Mouse (Mus musculus) adrenal gland, adult 2 months (tissue): ENCODE measurements around the gene Gm3033. TPM values are rescaled to one million over a fixed set of nuclear protein-coding genes. Genes with fewer than 3 reads are reported as not detected.
"Not testable (repeated sequence)": the region's sequence is repeated elsewhere in the genome, so short reads cannot be mapped to it uniquely, and the experiment has no call there.

Experiments
- DNase-seq: peaks from one replicate; pipeline ENCODE4 v3.0.0; 2021
- long read RNA-seq: library from polyadenylated mRNA; stranded (forward); transcript quantifications from one replicate; pipeline ENCODE4 v2.0.0, GENCODE M21; 2021
- polyA plus RNA-seq: library from polyadenylated mRNA; depleted of rRNA; stranded (reverse); fragments of >200 nt; gene quantifications from 2 replicates; pipeline ENCODE4 v1.2.3, GENCODE M21; 2012; rRNA removed
- total RNA-seq, 2 experiments: library from RNA; stranded (reverse); gene quantifications; 2 replicates each; pipeline ENCODE4 v1.2.3; 2021

Gm3033 gene
- total RNA-seq (under 1 TPM in 1 of 2 experiments, not detected in 1; 0.23 TPM), polyA plus RNA-seq (not detected in 2 replicates)
- long read RNA-seq: 0 reads

GRCm38 (mm10) chr14:3845945-3846344, at the start of gene Gm3033:
TSS of gene Gm3033 (plus strand) at chr14:3846245.
- not testable (repeated sequence) for DNase-seq

- not testable (repeated sequence) for DNase-seq
Observed at GRCm38 (mm10) chr14:3809774-3810173, 36.3 kb upstream of the Gm3033 start, which contains the start of gene Gm3002. TSS of gene Gm3002 (plus strand) at chr14:3810074.

DNA sequence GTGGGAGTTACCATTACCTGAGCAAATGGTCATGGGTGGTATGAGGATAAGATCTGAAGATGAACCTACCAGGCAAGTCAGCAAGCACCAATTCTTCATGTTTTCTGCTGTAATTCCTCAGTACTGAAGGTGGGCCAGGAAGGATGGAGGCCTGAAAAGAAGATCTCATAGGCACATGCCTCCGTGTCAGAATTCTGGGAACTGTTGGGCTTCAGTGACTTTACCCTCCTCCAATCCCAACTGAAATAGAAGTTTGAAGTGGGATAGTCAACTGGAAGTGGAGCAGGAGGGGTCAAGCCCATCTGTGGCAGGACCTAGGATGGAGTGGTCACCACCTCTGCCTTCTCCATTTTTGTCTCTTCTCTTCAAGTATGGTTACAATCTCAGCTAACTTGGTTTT, 37.8 kb downstream of the Gm3033 start, which contains the start of gene Gm2916:
Gm2916 (plus strand) TSS at position 301 of the 400 bp plus-strand sequence.
- not testable (repeated sequence) for DNase-seq

Other genes starting within 250 kb of the Gm3033 start
- not detected for gene Gm3012, start 211.7 kb upstream of the Gm3033 start, total RNA-seq
- gene Gm3012, start 211.7 kb upstream of the Gm3033 start, polyA plus RNA-seq: not detected in 2 replicates
- gene Gm3020, start 194.2 kb upstream of the Gm3033 start, total RNA-seq: not detected
- not detected in 2 replicates for gene Gm3020, start 194.2 kb upstream of the Gm3033 start, polyA plus RNA-seq
- not detected for gene Gm3043, start 157.5 kb upstream of the Gm3033 start, total RNA-seq
- not detected in 2 replicates for gene Gm3043, start 157.5 kb upstream of the Gm3033 start, polyA plus RNA-seq
- under 1 TPM in 1 of 2 experiments, not detected in 1; 0.14 TPM for gene Gm3002, start 36.2 kb upstream of the Gm3033 start, total RNA-seq
- not detected in 2 replicates for gene Gm3002, start 36.2 kb upstream of the Gm3033 start, polyA plus RNA-seq
- gene Gm2916, start 37.9 kb downstream of the Gm3033 start, total RNA-seq: not detected
- not detected in 2 replicates for gene Gm2916, start 37.9 kb downstream of the Gm3033 start, polyA plus RNA-seq
- gene Gm3029, start 85.5 kb downstream of the Gm3033 start, total RNA-seq: not detected
- not detected in 2 replicates for gene Gm3029, start 85.5 kb downstream of the Gm3033 start, polyA plus RNA-seq
- not detected for gene Gm3095, start 117.3 kb downstream of the Gm3033 start, total RNA-seq
- 0.08 TPM in 1 of 2 replicates, not detected in the other for gene Gm3095, start 117.3 kb downstream of the Gm3033 start, polyA plus RNA-seq
- not detected for gene Gm3099, start 152.1 kb downstream of the Gm3033 start, total RNA-seq
- not detected in 2 replicates for gene Gm3099, start 152.1 kb downstream of the Gm3033 start, polyA plus RNA-seq
- under 1 TPM; 0.26 to 0.38 TPM for gene Gm5796, start 177.7 kb downstream of the Gm3033 start, total RNA-seq
- gene Gm5796, start 177.7 kb downstream of the Gm3033 start, polyA plus RNA-seq: not detected in 2 replicates
- gene Gm3115, start 237.9 kb downstream of the Gm3033 start, total RNA-seq: under 1 TPM in 1 of 2 experiments, not detected in 1; 0.17 TPM
- gene Gm3115, start 237.9 kb downstream of the Gm3033 start, polyA plus RNA-seq: not detected in 2 replicates